Mouse (Mus musculus): Measurements from ENCODE around the gene Fam71a. TPM values are rescaled to one million over a fixed set of nuclear protein-coding genes. Genes with fewer than 3 reads are reported as not detected.
A peak's percentile ranks its signal among the peaks of the same experiment; 100 is the strongest.

The Fam71a gene
- total RNA-seq (2021) = not detected
- long read RNA-seq, experiment 1 = 0 reads
- long read RNA-seq, experiment 2 = 0 reads

- DNase-seq (ENCODE audit: low spot score in 2 of 2) = no peak
These were observed at the start of gene Fam71a for GRCm38 (mm10) chr1:191164717-191165116. Gene Fam71a (minus strand): TSS chr1:191164817.

- DNase-seq (ENCODE audit: low spot score in 2 of 2) = no peak
These were observed 46.5 kb upstream of the Fam71a start for GRCm38 (mm10) chr1:191211096-191211495.

GRCm38 (mm10) chr1:191205791-191206190, 41.2 kb upstream of the Fam71a start:
- DNase-seq (ENCODE audit: low spot score in 2 of 2) = no peak

- DNase-seq (ENCODE audit: low spot score in 2 of 2) = no peak
These were observed 40.3 kb upstream of the Fam71a start for GRCm38 (mm10) chr1:191204876-191205275.

GRCm38 (mm10) chr1:191203496-191203895, 38.9 kb upstream of the Fam71a start:
- no peak for DNase-seq (ENCODE audit: low spot score in 2 of 2)

GRCm38 (mm10) chr1:191202208-191202952, 37.8 kb upstream of the Fam71a start:
- no peak for DNase-seq (ENCODE audit: low spot score in 2 of 2)

- DNase-seq (ENCODE audit: low spot score in 2 of 2) = no peak
These were observed 36.4 kb upstream of the Fam71a start for GRCm38 (mm10) chr1:191200816-191201602.

GRCm38 (mm10) chr1:191197916-191198315, 33.3 kb upstream of the Fam71a start:
- DNase-seq (ENCODE audit: low spot score in 2 of 2) = no peak

GRCm38 (mm10) chr1:191196016-191196415, 31.4 kb upstream of the Fam71a start:
- no peak for DNase-seq (ENCODE audit: low spot score in 2 of 2)

- no peak for DNase-seq (ENCODE audit: low spot score in 2 of 2)
These were observed 29.2 kb upstream of the Fam71a start for GRCm38 (mm10) chr1:191193657-191194424.

- DNase-seq (ENCODE audit: low spot score in 2 of 2) = no peak
These were observed 28.1 kb upstream of the Fam71a start for GRCm38 (mm10) chr1:191192751-191193150.

GRCm38 (mm10) chr1:191192213-191192612, 27.6 kb upstream of the Fam71a start:
- no peak for DNase-seq (ENCODE audit: low spot score in 2 of 2)

- no peak for DNase-seq (ENCODE audit: low spot score in 2 of 2)
These were observed 25.2 kb upstream of the Fam71a start for GRCm38 (mm10) chr1:191189671-191190372.

- no peak for DNase-seq (ENCODE audit: low spot score in 2 of 2)
These were observed 21.8 kb upstream of the Fam71a start for GRCm38 (mm10) chr1:191186386-191186770.

- DNase-seq (ENCODE audit: low spot score in 2 of 2) = no peak
These were observed 21.3 kb upstream of the Fam71a start for GRCm38 (mm10) chr1:191185761-191186385.

GRCm38 (mm10) chr1:191184841-191185251, 20.2 kb upstream of the Fam71a start:
- peak in 1 of 2 experiments; percentile 6 for DNase-seq (ENCODE audit: low spot score in 2 of 2)

GRCm38 (mm10) chr1:191184066-191184815, 19.6 kb upstream of the Fam71a start:
- no peak for DNase-seq (ENCODE audit: low spot score in 2 of 2)

- peak; percentile 77 to 82 for DNase-seq (ENCODE audit: low spot score in 2 of 2)
These were observed 18.8 kb upstream of the Fam71a start for GRCm38 (mm10) chr1:191183163-191184065.

Measured in left cerebral cortex, adult 18-20 months (tissue).